Comparison of ENCODE assay signal across 8 mouse cellular contexts in the genomic region with DNA sequence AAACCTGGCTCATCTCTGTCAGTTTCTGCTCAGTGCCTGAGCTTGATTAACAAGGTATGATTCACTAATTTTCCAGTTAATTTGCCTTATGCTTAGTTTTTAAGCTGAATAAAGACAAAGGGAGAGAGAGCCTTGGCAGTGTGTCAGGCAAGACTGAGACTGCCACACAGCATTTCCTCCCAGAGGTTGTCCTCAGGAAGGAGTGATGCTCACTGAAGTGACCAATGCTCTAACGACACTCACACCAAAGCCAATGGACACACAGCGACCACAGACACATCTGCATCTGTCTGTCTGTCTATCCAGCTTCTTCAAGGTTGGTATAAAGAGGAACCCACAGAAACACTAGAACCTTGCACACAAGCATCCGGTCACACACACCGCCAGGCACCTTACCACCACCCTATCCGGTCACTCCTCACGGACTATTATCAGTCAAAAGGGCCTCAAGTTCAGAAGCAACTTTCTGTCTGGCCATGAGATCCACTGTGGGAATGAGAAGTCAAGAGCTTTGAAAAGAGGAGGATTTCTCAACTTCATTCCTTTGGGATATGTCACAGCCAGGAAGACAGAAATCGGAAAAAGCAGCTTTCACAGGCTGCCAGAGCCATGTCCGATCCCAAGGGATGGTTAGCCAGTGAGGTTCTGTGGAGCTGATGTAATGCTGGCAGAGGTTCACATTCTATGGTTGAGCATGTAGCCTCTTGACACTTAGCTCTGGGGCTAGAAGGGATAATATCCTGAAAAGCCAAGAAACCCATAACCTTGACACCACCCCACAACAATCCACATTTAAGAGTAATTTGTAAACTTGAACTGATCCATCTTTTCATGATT.
DNase-seq lines count a peak whose midpoint lies in the region; ATAC-seq and TF ChIP-seq lines count a peak whose summit lies in the region.
"Had no signal": no experiment of that assay in that cellular context is flagged by ENCODE, and none has a peak within 500 bp of the region (broad histone marks: within the 10 kb centered on the region; RNA-seq: fewer than 3 reads in every experiment).

No protein-coding gene starts in this region.

- ATAC-seq in kidney, postnatal 0 days (replicated peaks; ENCODE audit: low FRiP score, low read depth): no peak

- no peak for TF ChIP-seq CTCF in kidney, postnatal 0 days (IDR thresholded peaks at IDR 0.05; ENCODE audit: low read depth)
- TF ChIP-seq CTCF in cerebellum, adult 2 months (IDR thresholded peaks at IDR 0.05; ENCODE audit: borderline replicate concordance, insufficient read depth, low read depth, low read length): no peak

- no peaks in the 10 kb centered on the region for H3K36me3 ChIP-seq in kidney, postnatal 0 days (ENCODE audit: insufficient read depth, low read length)
- H3K36me3 ChIP-seq: neural tube, embryonic 12.5 days had no signal

- H3K9ac ChIP-seq in kidney, postnatal 0 days (ENCODE audit: low read depth, low read length): no peak overlapping the region
- H3K9ac ChIP-seq: neural tube, embryonic 12.5 days had no signal

- no peak overlapping the region for H3K4me2 ChIP-seq in kidney, postnatal 0 days (ENCODE audit: low read length)
- H3K4me2 ChIP-seq: neural tube, embryonic 12.5 days had no signal

- peaks cover 12% of the 10 kb centered on the region; the same call in 1 of the 2 replicates for H3K4me1 ChIP-seq in kidney, postnatal 0 days (replicated peaks; ENCODE audit: insufficient read depth, low read length)
- 0 out of 2 replicates have a peak, but pooled peaks cover 4% of the 10 kb centered on the region for H3K4me1 ChIP-seq in cerebellum, adult 2 months (ENCODE audit: control insufficient read depth, insufficient read depth, low read length)

- H3K27me3 ChIP-seq in kidney, postnatal 0 days (ENCODE audit: insufficient read depth, low read length): no peaks in the 10 kb centered on the region
- H3K27me3 ChIP-seq in cerebellum, adult 2 months (ENCODE audit: control insufficient read depth, insufficient read depth, low read length): no peaks in the 10 kb centered on the region
- H3K27me3 ChIP-seq: neural tube, embryonic 12.5 days had no signal

- no peak overlapping the region for H3K4me3 ChIP-seq in kidney, postnatal 0 days (replicated peaks; ENCODE audit: low read depth, low read length)
- no peak overlapping the region for H3K4me3 ChIP-seq in cerebellum, adult 2 months (replicated peaks; ENCODE audit: insufficient read depth, low read depth, low read length)
- H3K4me3 ChIP-seq: neural tube, embryonic 12.5 days had no signal

- no peaks in the 10 kb centered on the region for H3K9me3 ChIP-seq in kidney, postnatal 0 days (replicated peaks; ENCODE audit: low read length)
- H3K9me3 ChIP-seq: neural tube, embryonic 12.5 days had no signal

- WGBS in kidney, postnatal 0 days: 66% methylated on average over 8 of the region's 8 CpGs
- 73% methylated on average over 8 of the region's 8 CpGs for WGBS in cerebellum, adult 2 months

- TF ChIP-seq POLR2A in cerebellum, adult 2 months (IDR thresholded peaks at IDR 0.05; ENCODE audit: borderline replicate concordance, insufficient read depth, low read length): no peak

- peak; percentile 50 for DNase-seq in urinary bladder, postnatal 14 days (ENCODE audit: low spot score)
- DNase-seq in urinary bladder, postnatal 10 days (ENCODE audit: low spot score): no peak
- DNase-seq in heart, adult 8-10 months (ENCODE audit: low spot score): peak; percentile 85
- peak; percentile 86 for DNase-seq in kidney, postnatal 0 days (ENCODE audit: low spot score)
- DNase-seq in frontal cortex, postnatal 36 days (ENCODE audit: low spot score in 2 of 2): no peak
- no peak for DNase-seq in layer of hippocampus, postnatal 36 days
- no peak for DNase-seq in cerebellum, adult 2 months

- H3K27ac ChIP-seq in kidney, postnatal 0 days: peak overlapping the region; percentile 27
- no peak overlapping the region for H3K27ac ChIP-seq in cerebellum, adult 2 months (ENCODE audit: insufficient read depth, low read length)
- H3K27ac ChIP-seq: neural tube, embryonic 12.5 days had no signal

Comparison
In these comparisons a context has a peak if more than half of its experiments do, and no peak if none do; other contexts are left out.
1. DNase-seq: peak in urinary bladder, postnatal 14 days (single experiment), heart, adult 8-10 months (single experiment) and kidney, postnatal 0 days (single experiment); none in urinary bladder, postnatal 10 days (single experiment), frontal cortex, postnatal 36 days (0 of 2), layer of hippocampus, postnatal 36 days (0 of 2) and cerebellum, adult 2 months (0 of 2).